ENCODE assay signal across 9 mouse cellular contexts in genomic region chr2:59219997-59220789, GRCm38 (mm10). TPM values are rescaled to one million over a fixed set of nuclear protein-coding genes. Genes with fewer than 3 reads are reported as not detected.
DNase-seq lines count a peak whose midpoint lies in the region; ATAC-seq and TF ChIP-seq lines count a peak whose summit lies in the region.
"Had no signal": no experiment of that assay in that cellular context is flagged by ENCODE, and none has a peak within 500 bp of the region (broad histone marks: within the 10 kb centered on the region; RNA-seq: fewer than 3 reads in every experiment).

No protein-coding gene starts in this region.

- H3K27me3 ChIP-seq in hindbrain, embryonic 13.5 days: no peaks in the 10 kb centered on the region
- H3K27me3 ChIP-seq in hindbrain, postnatal 0 days (ENCODE audit: insufficient read depth, low read length): no peaks in the 10 kb centered on the region
- H3K27me3 ChIP-seq in intestine, embryonic 15.5 days (replicated peaks): no peaks in the 10 kb centered on the region

- no peak overlapping the region for H3K9ac ChIP-seq in hindbrain, embryonic 13.5 days
- no peak overlapping the region for H3K9ac ChIP-seq in hindbrain, postnatal 0 days (replicated peaks; ENCODE audit: low read length)
- H3K9ac ChIP-seq in intestine, embryonic 15.5 days: no peak overlapping the region

- 0 out of 2 replicates have a peak, but pooled peaks cover 4% of the 10 kb centered on the region for H3K4me1 ChIP-seq in hindbrain, embryonic 13.5 days (replicated peaks)
- no peaks in the 10 kb centered on the region for H3K4me1 ChIP-seq in hindbrain, postnatal 0 days (ENCODE audit: insufficient read depth, low read length)
- peaks cover 13% of the 10 kb centered on the region for H3K4me1 ChIP-seq in bone marrow macrophage, adult 2 months (ENCODE audit: control insufficient read depth, insufficient read depth, low read length)
- peaks cover 3% of the 10 kb centered on the region; the same call in 1 of the 2 replicates for H3K4me1 ChIP-seq in intestine, embryonic 15.5 days (replicated peaks)

- no peak overlapping the region for H3K4me2 ChIP-seq in hindbrain, embryonic 13.5 days
- no peak overlapping the region for H3K4me2 ChIP-seq in hindbrain, postnatal 0 days (ENCODE audit: low read depth, low read length)
- no peak overlapping the region; the same call in 1 of the 2 replicates for H3K4me2 ChIP-seq in intestine, embryonic 15.5 days (replicated peaks)

- H3K9me3 ChIP-seq in hindbrain, embryonic 13.5 days: no peaks in the 10 kb centered on the region
- no peaks in the 10 kb centered on the region for H3K9me3 ChIP-seq in hindbrain, postnatal 0 days (ENCODE audit: low read length)
- no peaks in the 10 kb centered on the region for H3K9me3 ChIP-seq in intestine, embryonic 15.5 days

- peak overlapping the region; percentile 12 for H3K27ac ChIP-seq in hindbrain, embryonic 13.5 days
- no peak overlapping the region for H3K27ac ChIP-seq in hindbrain, postnatal 0 days
- peak overlapping the region; percentile 13; the same call in 1 of the 2 replicates for H3K27ac ChIP-seq in bone marrow macrophage, adult 2 months (ENCODE audit: insufficient read depth, low read depth, low read length)
- peak overlapping the region; percentile 68 for H3K27ac ChIP-seq in intestine, embryonic 15.5 days

- no peak for DNase-seq in hindbrain, postnatal 0 days (ENCODE audit: low spot score)
- peak; percentile 85 for DNase-seq in lung, postnatal 10 days
- DNase-seq in spleen, adult 12 weeks (ENCODE audit: low spot score): no peak
- no peak for DNase-seq in layer of hippocampus, postnatal 10 days (ENCODE audit: low spot score in 2 of 2)
- DNase-seq in gastrocnemius, postnatal 36 days: no peak
- DNase-seq: layer of hippocampus, postnatal 36 days had no signal

- no peak for TF ChIP-seq POLR2A in bone marrow macrophage, adult 2 months (IDR thresholded peaks at IDR 0.05; ENCODE audit: borderline replicate concordance, low read depth, low read length)

- intact Hi-C loops in gastrocnemius, postnatal 36 days (cut with DNase I): no loop called here

- no peak for ATAC-seq in hindbrain, embryonic 13.5 days (ENCODE audit: low FRiP score)
- no peak for ATAC-seq in hindbrain, postnatal 0 days
- ATAC-seq in intestine, embryonic 15.5 days: peak; percentile 66

- WGBS in hindbrain, embryonic 13.5 days: 77% methylated on average over 9 of the region's 9 CpGs
- 54% methylated on average over 9 of the region's 9 CpGs for WGBS in hindbrain, postnatal 0 days
- 30% methylated on average over 9 of the region's 9 CpGs for WGBS in intestine, embryonic 15.5 days

- H3K36me3 ChIP-seq in hindbrain, embryonic 13.5 days: no peaks in the 10 kb centered on the region
- H3K36me3 ChIP-seq in hindbrain, postnatal 0 days (ENCODE audit: insufficient read depth, low read length): no peaks in the 10 kb centered on the region
- H3K36me3 ChIP-seq in intestine, embryonic 15.5 days: peaks cover 3% of the 10 kb centered on the region; the same call in 1 of the 2 replicates

- no peak for TF ChIP-seq CTCF in hindbrain, postnatal 0 days (IDR thresholded peaks at IDR 0.05; ENCODE audit: low read depth)
- TF ChIP-seq CTCF in bone marrow macrophage, adult 2 months (IDR thresholded peaks at IDR 0.05; ENCODE audit: low read depth, low read length): no peak

- no peak overlapping the region for H3K4me3 ChIP-seq in hindbrain, embryonic 13.5 days
- H3K4me3 ChIP-seq in hindbrain, postnatal 0 days (ENCODE audit: low read length): no peak overlapping the region
- no peak overlapping the region for H3K4me3 ChIP-seq in bone marrow macrophage, adult 2 months (ENCODE audit: insufficient read depth, low read length)
- H3K4me3 ChIP-seq in intestine, embryonic 15.5 days (replicated peaks): no peak overlapping the region

RNA-seq across cellular contexts. Expression of gene Pkp4, which starts 59.5 kb away (rescaled TPM):
- polyA plus RNA-seq in hindbrain, embryonic 13.5 days (2015; fragmentation: Nextera tagmentation; extraction: Ambion mirVana): 18.3 and 19.2 TPM in 2 replicates
- total RNA-seq in hindbrain, postnatal 0 days (2014; rRNA removed): 100 and 102 TPM in 2 replicates
- 22.9 and 24.5 TPM in 2 replicates for polyA plus RNA-seq in hindbrain, postnatal 0 days (2015; fragmentation: Nextera tagmentation; extraction: Ambion mirVana)
- 20.0 and 23.9 TPM in 2 replicates for polyA plus RNA-seq in bone marrow macrophage, adult 2 months (2012; ENCODE audit: insufficient read depth, insufficient read length, missing spikeins)
- polyA plus RNA-seq in intestine, embryonic 15.5 days (2015; fragmentation: Nextera tagmentation; extraction: Ambion mirVana): 17.4 and 19.6 TPM in 2 replicates
- total RNA-seq in layer of hippocampus, postnatal 10 days (2021): 100 to 1,000 TPM; 207 to 238 TPM
- total RNA-seq in gastrocnemius, postnatal 36 days (2021): 10 to 100 TPM; 19.6 to 32.3 TPM

RNA-seq across cellular contexts. Expression of gene Ccdc148, which starts 59.7 kb away (rescaled TPM):
- polyA plus RNA-seq in hindbrain, embryonic 13.5 days (2015; fragmentation: Nextera tagmentation; extraction: Ambion mirVana): 4.3 and 4.6 TPM in 2 replicates
- total RNA-seq in hindbrain, postnatal 0 days (2014; rRNA removed): 2.9 and 3.3 TPM in 2 replicates
- polyA plus RNA-seq in hindbrain, postnatal 0 days (2015; fragmentation: Nextera tagmentation; extraction: Ambion mirVana): 6.0 and 6.5 TPM in 2 replicates
- polyA plus RNA-seq in bone marrow macrophage, adult 2 months (2012; ENCODE audit: insufficient read depth, insufficient read length, missing spikeins): 0.27 TPM in 1 of 2 replicates, not detected in the other
- 0.88 and 0.90 TPM in 2 replicates for polyA plus RNA-seq in intestine, embryonic 15.5 days (2015; fragmentation: Nextera tagmentation; extraction: Ambion mirVana)
- total RNA-seq in layer of hippocampus, postnatal 10 days (2021): 10 to 100 TPM; 11.9 to 12.0 TPM
- total RNA-seq in gastrocnemius, postnatal 36 days (2021): under 1 TPM in 1 of 2 experiments, not detected in 1; 0.10 TPM
